Mouse (Mus musculus): Measurements from ENCODE around the gene Aldh3b1.

Gene Aldh3b1

DNA sequence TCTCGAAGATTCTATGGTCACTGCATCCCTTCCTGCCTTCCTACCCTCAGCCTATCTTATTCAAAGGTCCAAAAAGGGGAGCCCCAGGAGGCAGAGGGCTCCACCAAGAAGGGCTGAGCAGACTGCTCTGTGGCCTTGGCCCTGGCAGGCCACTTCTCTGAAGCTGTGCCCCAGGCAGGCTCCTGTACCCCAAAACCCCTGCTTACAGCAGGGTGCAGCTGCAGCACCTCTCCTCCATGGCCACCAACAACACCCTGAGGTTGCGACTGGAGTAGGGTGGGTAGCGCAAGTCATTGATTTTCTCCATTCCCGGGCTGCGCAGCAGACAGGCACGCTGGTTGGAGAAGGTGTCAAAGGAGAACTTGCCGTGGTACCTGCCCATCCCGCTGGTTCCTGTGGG, 15.9 kb downstream of the Aldh3b1 start:
- in situ Hi-C loops (cut with MboI; ENCODE audit: low sequenced_read_pairs), result no loop called here

DNA sequence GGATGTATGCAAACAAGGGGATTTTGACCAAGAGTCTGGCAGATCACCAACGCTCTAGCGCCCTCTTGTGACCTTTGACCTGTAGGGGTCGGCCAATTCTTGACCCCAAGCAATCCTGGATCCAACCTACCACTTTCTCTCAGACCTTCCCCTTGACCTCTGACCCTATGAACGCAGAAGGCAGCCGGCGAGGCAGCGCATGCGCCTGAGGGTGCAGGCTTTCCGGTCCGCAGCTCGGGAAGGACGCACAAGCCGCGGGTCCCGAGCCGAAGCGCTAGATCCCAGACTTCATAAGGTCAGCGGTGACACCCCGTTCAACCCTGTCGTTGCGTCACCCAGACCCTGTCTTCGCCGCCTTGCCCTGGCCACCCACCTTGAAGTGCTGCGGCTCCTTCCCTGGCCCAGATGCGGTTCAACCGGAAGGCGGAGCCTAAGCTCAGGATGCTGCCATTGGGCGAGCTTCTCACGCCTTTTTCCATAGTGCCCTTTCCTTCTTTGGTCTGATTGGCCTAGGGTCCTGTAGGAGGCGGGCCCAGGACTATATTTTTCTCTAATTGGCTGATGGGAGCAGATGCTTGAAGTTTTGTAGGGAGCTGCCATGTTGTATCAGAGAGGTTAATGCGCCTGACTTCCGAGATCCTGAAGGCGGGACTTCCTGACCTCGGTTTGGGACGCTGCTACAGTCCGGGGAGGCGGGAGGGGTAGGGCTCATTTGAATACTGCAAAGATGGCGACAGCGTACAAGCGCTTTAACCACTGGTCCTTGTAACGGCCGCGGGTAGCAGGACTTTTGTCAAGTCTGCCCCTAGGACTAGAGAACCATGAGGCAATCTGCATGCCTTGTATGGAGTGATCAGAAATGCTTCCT, 17.0 kb downstream of the Aldh3b1 start, which contains the start of gene Ndufs8:
Gene Ndufs8, minus strand, starts transcription at position 438 of the 868 bp plus-strand sequence.
- in situ Hi-C loops (cut with MboI; ENCODE audit: low sequenced_read_pairs), result no loop called here

DNA sequence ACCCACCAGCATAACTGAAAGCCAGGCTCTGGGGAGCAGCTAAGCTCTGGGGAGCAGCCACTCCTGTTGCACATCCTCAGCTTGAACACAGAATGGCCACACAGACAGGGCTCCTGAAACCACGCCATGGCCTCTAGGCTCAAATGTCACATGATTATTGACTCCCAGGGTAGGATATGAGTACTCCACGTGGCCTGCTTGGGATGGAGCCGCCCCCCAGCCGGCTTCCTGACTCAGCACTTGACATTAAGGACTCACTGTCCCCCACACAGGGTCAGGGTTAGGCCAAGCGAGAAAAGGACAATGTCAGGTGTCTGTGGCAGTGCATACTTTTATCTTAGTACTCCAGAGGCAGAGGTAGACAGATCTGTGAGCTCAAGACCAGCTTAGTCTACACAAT, 19.4 kb downstream of the Aldh3b1 start:
- in situ Hi-C loops (cut with MboI; ENCODE audit: low sequenced_read_pairs), result no loop called here

GRCm38 (mm10) chr19:3907876-3908660, 21.5 kb downstream of the Aldh3b1 start:
- in situ Hi-C loops (cut with MboI; ENCODE audit: low sequenced_read_pairs), result no loop called here

GRCm38 (mm10) chr19:3906795-3907786, 22.5 kb downstream of the Aldh3b1 start, which contains the start of gene Tcirg1:
TSS of gene Tcirg1 (minus strand) at chr19:3907133.
- in situ Hi-C loops (cut with MboI; ENCODE audit: low sequenced_read_pairs), result no loop called here

- in situ Hi-C loops (cut with MboI; ENCODE audit: low sequenced_read_pairs), result no loop called here
Measured at GRCm38 (mm10) chr19:3906326-3906725, 23.3 kb downstream of the Aldh3b1 start.

DNA sequence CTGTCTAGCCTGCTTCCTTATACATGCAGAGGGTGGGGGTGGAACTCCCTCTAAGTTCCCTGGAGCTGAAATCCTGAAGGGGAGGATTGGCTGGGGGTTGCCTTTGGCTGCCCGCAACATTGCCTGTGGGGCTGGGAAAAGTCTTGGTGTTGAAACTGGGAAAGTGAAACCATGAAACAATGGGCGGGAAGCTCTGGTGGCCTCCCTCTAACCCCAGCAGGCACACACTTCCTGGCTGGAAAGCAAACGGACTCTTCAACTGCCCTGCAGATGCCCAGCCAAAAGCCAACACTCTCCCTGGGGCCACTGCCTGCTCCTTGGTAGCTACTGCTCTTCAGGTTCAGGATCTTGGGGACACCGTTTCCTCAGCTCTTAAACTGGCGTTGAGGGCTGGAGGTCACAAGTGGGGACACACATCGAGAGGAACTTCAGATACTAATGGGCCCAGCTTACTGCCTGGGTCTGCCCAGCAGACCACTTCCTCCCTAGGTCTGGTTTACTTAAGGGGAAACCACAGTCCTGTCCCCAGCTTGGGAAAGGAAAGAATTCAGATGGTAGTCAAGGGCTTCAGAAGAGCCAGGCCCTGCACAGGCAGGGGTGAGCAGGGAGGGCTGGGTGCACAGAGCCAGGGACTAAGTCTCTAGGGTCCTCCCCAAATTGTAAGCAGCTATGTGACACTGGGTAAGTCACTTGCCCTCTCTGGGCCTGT, 24.2 kb downstream of the Aldh3b1 start:
- in situ Hi-C loops (cut with MboI; ENCODE audit: low sequenced_read_pairs), result no loop called here

DNA sequence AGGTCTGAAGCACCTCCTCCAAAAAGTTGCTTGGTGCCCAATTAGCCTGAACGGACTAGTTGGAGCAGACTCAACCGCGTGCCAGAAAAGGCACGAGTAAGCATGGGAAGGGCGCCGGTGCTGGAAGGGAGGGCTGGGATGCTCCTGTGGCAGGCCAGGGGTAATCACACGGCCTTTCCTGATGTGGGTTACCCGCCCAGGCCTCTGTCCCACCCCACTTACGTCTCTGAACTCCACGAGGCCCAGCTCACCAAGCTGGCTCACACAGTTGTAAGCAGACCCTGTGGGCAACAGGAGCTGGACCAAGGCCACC, 25.3 kb downstream of the Aldh3b1 start:
- in situ Hi-C loops (cut with MboI; ENCODE audit: low sequenced_read_pairs), result no loop called here

- in situ Hi-C loops (cut with MboI; ENCODE audit: low sequenced_read_pairs), result no loop called here
Measured at GRCm38 (mm10) chr19:3903648-3904362, 25.8 kb downstream of the Aldh3b1 start.

DNA sequence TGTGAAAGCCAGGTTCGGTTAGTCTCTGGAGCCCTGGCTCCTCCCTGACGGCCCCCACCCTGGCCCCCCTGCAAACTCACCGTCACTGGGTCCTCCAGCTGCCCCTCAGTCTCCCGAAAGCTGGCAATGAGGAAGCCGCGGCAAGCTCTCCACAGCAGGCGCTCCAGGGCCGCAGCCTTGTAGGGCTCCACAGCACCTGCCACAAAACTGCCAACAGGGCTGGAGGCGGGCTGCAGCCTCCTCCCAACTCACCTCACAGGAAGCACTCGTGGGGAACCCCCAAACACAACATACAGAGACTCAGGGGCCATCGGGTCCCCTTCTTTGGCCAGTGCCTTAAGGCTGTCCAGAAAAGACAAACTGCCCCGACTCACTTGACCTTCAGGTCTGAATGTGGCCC, 26.6 kb downstream of the Aldh3b1 start:
- in situ Hi-C loops (cut with MboI; ENCODE audit: low sequenced_read_pairs), result no loop called here

- in situ Hi-C loops (cut with MboI; ENCODE audit: low sequenced_read_pairs), result no loop called here
Measured at GRCm38 (mm10) chr19:3899618-3900017, 30.0 kb downstream of the Aldh3b1 start.

GRCm38 (mm10) chr19:3898952-3899351, 30.7 kb downstream of the Aldh3b1 start:
- in situ Hi-C loops (cut with MboI; ENCODE audit: low sequenced_read_pairs), result no loop called here

GRCm38 (mm10) chr19:3897557-3897956, 32.1 kb downstream of the Aldh3b1 start:
- in situ Hi-C loops (cut with MboI; ENCODE audit: low sequenced_read_pairs), result no loop called here

- in situ Hi-C loops (cut with MboI; ENCODE audit: low sequenced_read_pairs), result no loop called here
Measured at GRCm38 (mm10) chr19:3896208-3896607, 33.4 kb downstream of the Aldh3b1 start.

- in situ Hi-C loops (cut with MboI; ENCODE audit: low sequenced_read_pairs), result no loop called here
Measured at GRCm38 (mm10) chr19:3895171-3895631, 34.4 kb downstream of the Aldh3b1 start.

GRCm38 (mm10) chr19:3894294-3894693, 35.3 kb downstream of the Aldh3b1 start:
- in situ Hi-C loops (cut with MboI; ENCODE audit: low sequenced_read_pairs), result no loop called here

DNA sequence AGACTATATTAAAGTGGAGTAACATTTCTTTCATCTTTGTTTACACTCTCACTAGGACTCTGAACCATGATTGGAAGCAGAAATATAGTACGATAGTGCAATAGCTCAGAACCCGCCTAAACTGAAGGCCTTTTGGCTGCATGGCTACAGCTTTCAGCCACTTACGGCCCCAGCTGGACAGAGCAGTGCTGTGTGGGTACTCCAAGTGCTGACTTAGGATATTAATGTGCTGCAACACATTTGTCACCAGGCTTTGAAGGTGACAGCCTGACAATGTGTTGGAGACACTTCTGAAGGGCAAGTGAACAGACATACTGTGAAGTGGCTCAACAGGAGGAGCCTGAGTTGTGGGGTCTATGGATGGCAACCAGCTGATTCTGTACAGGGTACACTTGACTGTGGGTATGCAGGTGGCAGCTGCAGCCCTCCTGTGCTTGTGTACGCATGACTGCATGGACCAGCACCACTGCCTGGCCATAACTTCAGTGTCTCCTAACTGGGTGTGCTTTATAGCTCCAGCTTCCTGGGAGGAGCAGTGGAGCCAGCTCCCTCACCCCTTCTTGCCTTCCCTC, 36.0 kb downstream of the Aldh3b1 start:
- in situ Hi-C loops (cut with MboI; ENCODE audit: low sequenced_read_pairs), result no loop called here

GRCm38 (mm10) chr19:3890181-3890580, 39.4 kb downstream of the Aldh3b1 start:
- in situ Hi-C loops (cut with MboI; ENCODE audit: low sequenced_read_pairs), result no loop called here

GRCm38 (mm10) chr19:3889096-3889495, 40.5 kb downstream of the Aldh3b1 start:
- in situ Hi-C loops (cut with MboI; ENCODE audit: low sequenced_read_pairs), result no loop called here
